ENCODE assay signal across 8 mouse cellular contexts in genomic region chr16:62562051-62562450, GRCm38 (mm10).
DNase-seq lines count a peak whose midpoint lies in the region; ATAC-seq and TF ChIP-seq lines count a peak whose summit lies in the region.

No protein-coding gene starts in this region.

- no peaks in the 10 kb centered on the region for H3K27me3 ChIP-seq in heart, postnatal 0 days (ENCODE audit: control insufficient read depth, insufficient read depth, low read length)
- H3K27me3 ChIP-seq in heart, embryonic 10.5 days (ENCODE audit: insufficient read depth, poor library complexity, severe bottlenecking) = no peaks in the 10 kb centered on the region
- H3K27me3 ChIP-seq in hindbrain, embryonic 16.5 days (replicated peaks; ENCODE audit: control insufficient read depth, insufficient read depth, low read length) = no peaks in the 10 kb centered on the region
- H3K27me3 ChIP-seq in intestine, embryonic 16.5 days (replicated peaks; ENCODE audit: control insufficient read depth, insufficient read depth, low read length) = no peaks in the 10 kb centered on the region

- no peak overlapping the region for H3K4me2 ChIP-seq in heart, postnatal 0 days (ENCODE audit: low read depth, low read length)
- H3K4me2 ChIP-seq in hindbrain, embryonic 16.5 days (ENCODE audit: low read length) = no peak overlapping the region
- no peak overlapping the region for H3K4me2 ChIP-seq in intestine, embryonic 16.5 days (ENCODE audit: low read depth, low read length)

- DNase-seq in heart, postnatal 0 days (ENCODE audit: low spot score) = no peak
- no peak for DNase-seq in heart, embryonic 10.5 days (ENCODE audit: low spot score)
- peak; percentile 52 for DNase-seq in ES-CJ7 (ENCODE audit: low read depth, low spot score)
- DNase-seq in cerebellum, postnatal 25 days = peak; percentile 9 to 52
- DNase-seq in left cerebral cortex, postnatal 25 days (ENCODE audit: low spot score in 2 of 2) = peak; percentile 28 to 61
- peak; percentile 47 for DNase-seq in right cerebral cortex, postnatal 4 days

- 36% methylated on average over 4 of the region's 4 CpGs for WGBS in heart, postnatal 0 days
- WGBS in heart, embryonic 10.5 days = 43% methylated on average over 4 of the region's 4 CpGs
- 50% methylated on average over 4 of the region's 4 CpGs for WGBS in hindbrain, embryonic 16.5 days
- WGBS in intestine, embryonic 16.5 days = 40% methylated on average over 4 of the region's 4 CpGs

- H3K9me3 ChIP-seq in heart, postnatal 0 days (replicated peaks; ENCODE audit: control insufficient read depth, low read length) = no peaks in the 10 kb centered on the region
- no peaks in the 10 kb centered on the region for H3K9me3 ChIP-seq in heart, embryonic 10.5 days
- H3K9me3 ChIP-seq in hindbrain, embryonic 16.5 days (ENCODE audit: control insufficient read depth, low read length) = no peaks in the 10 kb centered on the region
- H3K9me3 ChIP-seq in intestine, embryonic 16.5 days (ENCODE audit: control insufficient read depth, low read length) = no peaks in the 10 kb centered on the region

- H3K4me1 ChIP-seq in heart, postnatal 0 days (ENCODE audit: control insufficient read depth, insufficient read depth) = no peaks in the 10 kb centered on the region
- no peaks in the 10 kb centered on the region for H3K4me1 ChIP-seq in heart, embryonic 10.5 days
- H3K4me1 ChIP-seq in hindbrain, embryonic 16.5 days (ENCODE audit: control insufficient read depth, insufficient read depth, low read depth, low read length) = no peaks in the 10 kb centered on the region
- H3K4me1 ChIP-seq in intestine, embryonic 16.5 days (ENCODE audit: control insufficient read depth, insufficient read depth, low read length) = no peaks in the 10 kb centered on the region

- H3K27ac ChIP-seq in heart, postnatal 0 days (ENCODE audit: low read depth) = no peak overlapping the region
- H3K27ac ChIP-seq in heart, embryonic 10.5 days = no peak overlapping the region
- H3K27ac ChIP-seq in hindbrain, embryonic 16.5 days (ENCODE audit: low read depth, low read length) = no peak overlapping the region
- H3K27ac ChIP-seq in intestine, embryonic 16.5 days (ENCODE audit: low read length) = no peak overlapping the region

- no peaks in the 10 kb centered on the region for H3K36me3 ChIP-seq in heart, postnatal 0 days (replicated peaks; ENCODE audit: control insufficient read depth, insufficient read depth, low read length)
- no peaks in the 10 kb centered on the region for H3K36me3 ChIP-seq in heart, embryonic 10.5 days
- no peaks in the 10 kb centered on the region for H3K36me3 ChIP-seq in hindbrain, embryonic 16.5 days (ENCODE audit: control insufficient read depth, insufficient read depth, low read length)
- no peaks in the 10 kb centered on the region for H3K36me3 ChIP-seq in intestine, embryonic 16.5 days (ENCODE audit: control insufficient read depth, insufficient read depth, low read length)

- no peak overlapping the region for H3K9ac ChIP-seq in heart, postnatal 0 days (replicated peaks; ENCODE audit: low read depth, low read length)
- no peak overlapping the region for H3K9ac ChIP-seq in hindbrain, embryonic 16.5 days (ENCODE audit: low read depth, low read length)
- no peak overlapping the region for H3K9ac ChIP-seq in intestine, embryonic 16.5 days (ENCODE audit: low read depth, low read length)

- ATAC-seq in heart, postnatal 0 days (ENCODE audit: insufficient read depth, low read depth) = no peak
- peak; percentile 76; the same call in 1 of the 2 replicates for ATAC-seq in hindbrain, embryonic 16.5 days
- no peak for ATAC-seq in intestine, embryonic 16.5 days

- intact Hi-C loops in left cerebral cortex, postnatal 25 days (cut with DNase I) = loop anchor here (5.0 kb wide), 1 partner anchor 55 kb away; no protein-coding TSS in a partner anchor

- TF ChIP-seq EP300 in heart, postnatal 0 days (IDR thresholded peaks at IDR 0.05; ENCODE audit: low read depth) = no peak

- TF ChIP-seq CTCF in heart, postnatal 0 days (IDR thresholded peaks at IDR 0.05; ENCODE audit: low read depth) = peak; percentile 27

- H3K4me3 ChIP-seq in heart, postnatal 0 days (ENCODE audit: low read depth, low read length) = no peak overlapping the region
- H3K4me3 ChIP-seq in heart, embryonic 10.5 days = no peak overlapping the region
- H3K4me3 ChIP-seq in hindbrain, embryonic 16.5 days (ENCODE audit: low read length) = no peak overlapping the region
- H3K4me3 ChIP-seq in intestine, embryonic 16.5 days (ENCODE audit: low read length) = no peak overlapping the region

Comparison
In these comparisons a context has a peak if more than half of its experiments do, and no peak if none do; other contexts are left out.
1. DNase-seq: peak in ES-CJ7 (single experiment), cerebellum, postnatal 25 days (2 of 2), left cerebral cortex, postnatal 25 days (2 of 2) and right cerebral cortex, postnatal 4 days (single experiment); none in heart, postnatal 0 days (single experiment) and heart, embryonic 10.5 days (single experiment).